Mouse (Mus musculus): ENCODE measurements around the gene Rps15. TPM values are rescaled to one million over a fixed set of nuclear protein-coding genes. Genes with fewer than 3 reads are reported as not detected.

Gene Rps15
- polyA plus RNA-seq, 2 experiments = 805 to 2,097 TPM

DNA sequence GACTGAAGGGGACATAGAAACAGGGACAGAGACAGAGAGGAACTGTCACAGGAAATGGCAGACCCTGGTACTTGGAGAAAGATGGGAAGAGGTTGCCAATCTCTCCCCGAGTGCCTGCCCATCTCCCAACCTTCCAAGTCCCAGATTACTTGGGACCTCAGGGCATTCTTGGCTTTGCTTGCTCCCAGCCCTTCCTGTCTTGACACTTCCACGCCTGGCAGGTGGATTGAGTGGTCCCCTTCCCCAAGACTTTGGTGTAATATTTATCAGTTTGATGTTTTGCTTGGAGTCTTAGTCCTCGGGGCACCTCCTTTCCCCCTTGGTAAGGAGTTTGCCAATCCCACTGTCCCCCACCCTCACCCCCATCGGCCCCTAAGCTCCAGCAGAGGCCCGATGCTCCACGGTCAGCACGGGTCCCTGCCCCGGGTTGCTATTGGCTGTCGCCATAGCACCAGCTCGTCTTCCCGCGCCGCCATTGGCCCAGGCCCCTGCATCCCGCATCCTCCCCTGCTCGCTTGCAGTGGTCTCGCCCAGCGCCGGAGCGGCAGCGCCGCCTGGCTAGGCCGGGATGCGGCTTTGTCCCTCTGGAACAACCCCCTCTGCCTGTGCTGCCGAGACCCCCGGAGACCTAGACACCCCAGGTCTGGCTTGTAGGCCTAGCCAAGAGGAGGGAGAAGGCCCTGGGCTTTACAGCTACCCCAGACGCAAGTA lies 6.5 kb downstream of the Rps15 start:
- peaks cover 59% of the 10 kb centered on the region for H3K27me3 ChIP-seq (ENCODE audit: control insufficient read depth, insufficient read depth, low read length)
- DNase-seq (ENCODE audit: low read depth in 3 of 3, low spot score in 3 of 3) (no peak), ATAC-seq (ENCODE audit: insufficient read depth) (no peak)
- no peak for TF ChIP-seq EP300 (IDR thresholded peaks at IDR 0.05; ENCODE audit: low read depth)
- no peak for TF ChIP-seq CTCF (IDR thresholded peaks at IDR 0.05; ENCODE audit: low read depth)
- no peaks in the 10 kb centered on the region for H3K9me3 ChIP-seq (ENCODE audit: control insufficient read depth, low read length)
- peaks cover 2 to 12% of the 10 kb centered on the region in 2 experiments; a peak in 2 of 4 replicates for H3K4me1 ChIP-seq (replicated peaks; ENCODE audit: control insufficient read depth in 2 of 2, insufficient read depth in 2 of 2, low read length in 1 of 2)
- 7% methylated on average over 26 of the region's 26 CpGs for WGBS (ENCODE audit: insufficient replicate concordance)
- no peak overlapping the region for H3K4me2 ChIP-seq (ENCODE audit: low read depth)
- H3K9ac ChIP-seq (replicated peaks) = no peak overlapping the region
- peaks cover 10% of the 10 kb centered on the region for H3K36me3 ChIP-seq (replicated peaks; ENCODE audit: control insufficient read depth, insufficient read depth, low read depth)
- no peak overlapping the region for H3K27ac ChIP-seq
- no peak overlapping the region for H3K4me3 ChIP-seq (ENCODE audit: insufficient read depth in 1 of 2, low read depth in 2 of 2, low read length in 2 of 2)

DNA sequence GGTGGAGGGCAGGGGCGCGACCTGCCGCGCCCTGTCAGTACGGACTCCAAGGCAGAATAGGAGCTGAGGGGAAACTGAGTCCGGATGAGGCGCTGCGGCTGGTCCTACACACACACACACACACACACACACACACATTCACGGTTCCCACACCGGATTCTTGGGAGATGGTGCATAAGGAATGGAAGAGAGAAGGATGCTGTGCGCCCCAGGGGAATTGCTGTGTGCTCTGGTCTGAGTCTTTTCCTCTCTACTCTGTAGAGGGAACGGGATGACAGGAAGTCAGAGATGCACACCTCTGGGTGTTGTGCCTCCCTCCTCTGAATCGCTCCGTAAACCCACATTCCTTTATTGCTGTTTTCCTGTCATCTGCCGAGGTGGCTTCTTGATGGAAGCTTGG lies 7.0 kb downstream of the Rps15 start:
- ATAC-seq (ENCODE audit: insufficient read depth) (no peak), DNase-seq (ENCODE audit: low read depth in 3 of 3, low spot score in 3 of 3) (no peak)
- TF ChIP-seq CTCF (IDR thresholded peaks at IDR 0.05; ENCODE audit: low read depth) (no peak), EP300 (IDR thresholded peaks at IDR 0.05; ENCODE audit: low read depth) (no peak)
- Histone ChIP-seq H3K4me3 (ENCODE audit: insufficient read depth in 1 of 2, low read depth in 2 of 2, low read length in 2 of 2) (no peak overlapping the region), H3K36me3 (replicated peaks; ENCODE audit: control insufficient read depth, insufficient read depth, low read depth) (peaks cover 7% of the 10 kb centered on the region), H3K27me3 (ENCODE audit: control insufficient read depth, insufficient read depth, low read length) (peaks cover 65% of the 10 kb centered on the region), H3K9ac (replicated peaks) (no peak overlapping the region), H3K4me1 (replicated peaks; ENCODE audit: control insufficient read depth in 2 of 2, insufficient read depth in 2 of 2, low read length in 1 of 2) (peaks cover 2 to 9% of the 10 kb centered on the region in 2 experiments; a peak in 2 of 4 replicates), H3K9me3 (ENCODE audit: control insufficient read depth, low read length) (no peaks in the 10 kb centered on the region), H3K4me2 (ENCODE audit: low read depth) (no peak overlapping the region), H3K27ac (no peak overlapping the region)
- WGBS (ENCODE audit: insufficient replicate concordance) = 9% methylated on average over 15 of the region's 15 CpGs

DNA sequence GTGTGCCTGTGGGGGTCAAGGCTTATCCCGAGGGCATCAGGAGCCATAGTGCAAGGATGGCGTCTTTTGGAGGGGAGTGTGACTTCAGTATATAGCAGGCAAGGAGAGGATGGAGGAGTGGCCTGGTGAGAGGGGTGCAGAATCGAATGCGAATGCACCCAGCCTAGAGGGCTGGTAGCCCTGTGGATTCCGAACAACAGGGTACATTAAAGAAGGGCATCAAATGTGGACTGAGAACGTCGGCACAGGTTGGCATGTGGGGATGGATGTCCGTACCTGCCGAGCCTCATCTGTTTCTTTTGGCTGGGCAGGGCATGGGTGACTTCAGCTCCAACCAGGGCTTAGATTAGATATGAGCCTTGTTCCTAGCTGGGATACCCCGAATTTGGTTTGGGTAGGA lies 7.6 kb downstream of the Rps15 start:
- DNase-seq (ENCODE audit: low read depth in 3 of 3, low spot score in 3 of 3) (no peak), ATAC-seq (ENCODE audit: insufficient read depth) (no peak)
- Histone ChIP-seq H3K4me3 (ENCODE audit: insufficient read depth in 1 of 2, low read depth in 2 of 2, low read length in 2 of 2) (no peak overlapping the region), H3K4me1 (replicated peaks; ENCODE audit: control insufficient read depth in 2 of 2, insufficient read depth in 2 of 2, low read length in 1 of 2) (peaks cover 2 to 5% of the 10 kb centered on the region in 2 experiments; a peak in 2 of 4 replicates), H3K36me3 (replicated peaks; ENCODE audit: control insufficient read depth, insufficient read depth, low read depth) (peaks cover 2% of the 10 kb centered on the region), H3K9ac (replicated peaks) (no peak overlapping the region), H3K9me3 (ENCODE audit: control insufficient read depth, low read length) (no peaks in the 10 kb centered on the region), H3K4me2 (ENCODE audit: low read depth) (no peak overlapping the region), H3K27ac (no peak overlapping the region), H3K27me3 (ENCODE audit: control insufficient read depth, insufficient read depth, low read length) (peaks cover 70% of the 10 kb centered on the region)
- TF ChIP-seq EP300 (IDR thresholded peaks at IDR 0.05; ENCODE audit: low read depth) = no peak
- no peak for TF ChIP-seq CTCF (IDR thresholded peaks at IDR 0.05; ENCODE audit: low read depth)
- WGBS (ENCODE audit: insufficient replicate concordance) = 40% methylated on average over 10 of the region's 10 CpGs

GRCm38 (mm10) chr10:80300672-80301181 lies 8.5 kb downstream of the Rps15 start:
- Histone ChIP-seq H3K9ac (replicated peaks) (no peak overlapping the region), H3K4me3 (ENCODE audit: insufficient read depth in 1 of 2, low read depth in 2 of 2, low read length in 2 of 2) (no peak overlapping the region), H3K4me2 (ENCODE audit: low read depth) (no peak overlapping the region), H3K4me1 (replicated peaks; ENCODE audit: control insufficient read depth in 2 of 2, insufficient read depth in 2 of 2, low read length in 1 of 2) (peaks cover 2 to 4% of the 10 kb centered on the region in 2 experiments; a peak in 2 of 4 replicates), H3K9me3 (ENCODE audit: control insufficient read depth, low read length) (no peaks in the 10 kb centered on the region), H3K27me3 (ENCODE audit: control insufficient read depth, insufficient read depth, low read length) (peaks cover 79% of the 10 kb centered on the region), H3K27ac (no peak overlapping the region), H3K36me3 (replicated peaks; ENCODE audit: control insufficient read depth, insufficient read depth, low read depth) (no peaks in the 10 kb centered on the region)
- 28% methylated on average over 11 of the region's 11 CpGs for WGBS (ENCODE audit: insufficient replicate concordance)
- TF ChIP-seq CTCF (IDR thresholded peaks at IDR 0.05; ENCODE audit: low read depth) (no peak), EP300 (IDR thresholded peaks at IDR 0.05; ENCODE audit: low read depth) (no peak)
- ATAC-seq (ENCODE audit: insufficient read depth) (no peak), DNase-seq (ENCODE audit: low read depth in 3 of 3, low spot score in 3 of 3) (no peak)

GRCm38 (mm10) chr10:80301256-80302081 lies 9.2 kb downstream of the Rps15 start:
- no peaks in the 10 kb centered on the region for H3K4me1 ChIP-seq (replicated peaks; ENCODE audit: control insufficient read depth in 2 of 2, insufficient read depth in 2 of 2, low read length in 1 of 2)
- peaks cover 83% of the 10 kb centered on the region for H3K27me3 ChIP-seq (ENCODE audit: control insufficient read depth, insufficient read depth, low read length)
- no peak for ATAC-seq (ENCODE audit: insufficient read depth)
- H3K27ac ChIP-seq = no peak overlapping the region
- H3K36me3 ChIP-seq (replicated peaks; ENCODE audit: control insufficient read depth, insufficient read depth, low read depth) = no peaks in the 10 kb centered on the region
- no peak overlapping the region for H3K4me3 ChIP-seq (ENCODE audit: insufficient read depth in 1 of 2, low read depth in 2 of 2, low read length in 2 of 2)
- TF ChIP-seq EP300 (IDR thresholded peaks at IDR 0.05; ENCODE audit: low read depth) (no peak), CTCF (IDR thresholded peaks at IDR 0.05; ENCODE audit: low read depth) (no peak)
- no peak for DNase-seq (ENCODE audit: low read depth in 3 of 3, low spot score in 3 of 3)
- 55% methylated on average over 10 of the region's 10 CpGs for WGBS (ENCODE audit: insufficient replicate concordance)
- no peaks in the 10 kb centered on the region for H3K9me3 ChIP-seq (ENCODE audit: control insufficient read depth, low read length)
- no peak overlapping the region for H3K9ac ChIP-seq (replicated peaks)
- H3K4me2 ChIP-seq (ENCODE audit: low read depth) = no peak overlapping the region

All from liver, embryonic 14.5 days (tissue).